Mouse (Mus musculus): Measurements from ENCODE around the gene Mrps21. TPM values are rescaled to one million over a fixed set of nuclear protein-coding genes. Genes with fewer than 3 reads are reported as not detected.

The Mrps21 gene
- total RNA-seq, 2 experiments from 2014 or later = 147 to 382 TPM

- ATAC-seq (replicated peaks; ENCODE audit: poor library complexity) = peak; percentile 7; the same call in 1 of the 2 replicates
Measured at GRCm38 (mm10) chr3:95856115-95856514, 15.2 kb downstream of the Mrps21 start.

GRCm38 (mm10) chr3:95855502-95856089 lies 15.7 kb downstream of the Mrps21 start, which contains the start of gene Prpf3:
Gene Prpf3 (minus strand): TSS chr3:95855885.
- ATAC-seq (replicated peaks; ENCODE audit: poor library complexity) = peak; percentile 96

- no peak for ATAC-seq (replicated peaks; ENCODE audit: poor library complexity)
Measured at GRCm38 (mm10) chr3:95851317-95851716, 20.0 kb downstream of the Mrps21 start.

- no peak for ATAC-seq (replicated peaks; ENCODE audit: poor library complexity)
Measured at GRCm38 (mm10) chr3:95850611-95851010, 20.7 kb downstream of the Mrps21 start.

- no peak for ATAC-seq (replicated peaks; ENCODE audit: poor library complexity)
Measured at GRCm38 (mm10) chr3:95842503-95843214, 28.7 kb downstream of the Mrps21 start.

GRCm38 (mm10) chr3:95839250-95839649 lies 32.1 kb downstream of the Mrps21 start:
- ATAC-seq (replicated peaks; ENCODE audit: poor library complexity) = peak; percentile 54; the same call in 1 of the 2 replicates

GRCm38 (mm10) chr3:95829053-95829452 lies 42.3 kb downstream of the Mrps21 start:
- ATAC-seq (replicated peaks; ENCODE audit: poor library complexity) = no peak

GRCm38 (mm10) chr3:95826275-95826674 lies 45.0 kb downstream of the Mrps21 start:
- ATAC-seq (replicated peaks; ENCODE audit: poor library complexity) = no peak

- no peak for ATAC-seq (replicated peaks; ENCODE audit: poor library complexity)
Measured at GRCm38 (mm10) chr3:95820046-95821010, 51.0 kb downstream of the Mrps21 start.

GRCm38 (mm10) chr3:95819351-95819985 lies 51.9 kb downstream of the Mrps21 start:
- ATAC-seq (replicated peaks; ENCODE audit: poor library complexity) = peak; percentile 92

- peak; percentile 42 for ATAC-seq (replicated peaks; ENCODE audit: poor library complexity)
Measured at GRCm38 (mm10) chr3:95818571-95819288, 52.6 kb downstream of the Mrps21 start, which contains the start of gene Rprd2. Gene Rprd2 (minus strand): TSS chr3:95818863.

- 0 out of 2 replicates have a peak, but pooled peaks have one; percentile 1 for ATAC-seq (replicated peaks; ENCODE audit: poor library complexity)
Measured at GRCm38 (mm10) chr3:95818026-95818511, 53.2 kb downstream of the Mrps21 start.

- ATAC-seq (replicated peaks; ENCODE audit: poor library complexity) = peak; percentile 26
Measured at GRCm38 (mm10) chr3:95816681-95817080, 54.6 kb downstream of the Mrps21 start.

Other genes with a start within 250 kb of the Mrps21 start
- 32.6 and 37.1 TPM in 2 replicates for gene Ensa, start 246.5 kb downstream of the Mrps21 start, total RNA-seq (2015)
- 49.7 and 66.8 TPM in 2 replicates for gene Ensa, start 246.5 kb downstream of the Mrps21 start, total RNA-seq (2017)
- gene Mcl1, start 212.7 kb downstream of the Mrps21 start, total RNA-seq (2015) = 154 and 191 TPM in 2 replicates
- gene Mcl1, start 212.7 kb downstream of the Mrps21 start, total RNA-seq (2017) = 131 and 135 TPM in 2 replicates
- gene Adamtsl4, start 183.6 kb downstream of the Mrps21 start, total RNA-seq (2015) = 0.17 and 1.4 TPM in 2 replicates
- gene Adamtsl4, start 183.6 kb downstream of the Mrps21 start, total RNA-seq (2017) = 0.33 TPM in 1 of 2 replicates, not detected in the other
- 3.9 and 5.4 TPM in 2 replicates for gene Ecm1, start 131.9 kb downstream of the Mrps21 start, total RNA-seq (2015)
- 0.37 and 1.8 TPM in 2 replicates for gene Ecm1, start 131.9 kb downstream of the Mrps21 start, total RNA-seq (2017)
- 27.8 and 29.9 TPM in 2 replicates for gene Tars2, start 111.3 kb downstream of the Mrps21 start, total RNA-seq (2015)
- gene Tars2, start 111.3 kb downstream of the Mrps21 start, total RNA-seq (2017) = 47.3 and 52.2 TPM in 2 replicates
- 51.7 and 59.5 TPM in 2 replicates for gene Rprd2, start 52.7 kb downstream of the Mrps21 start, total RNA-seq (2015)
- 18.9 and 22.5 TPM in 2 replicates for gene Rprd2, start 52.7 kb downstream of the Mrps21 start, total RNA-seq (2017)
- 41.2 and 56.2 TPM in 2 replicates for gene Prpf3, start 15.6 kb downstream of the Mrps21 start, total RNA-seq (2015)
- gene Prpf3, start 15.6 kb downstream of the Mrps21 start, total RNA-seq (2017) = 25.7 and 51.2 TPM in 2 replicates
- 0.56 and 1.3 TPM in 2 replicates for gene Ciart, start 10.7 kb upstream of the Mrps21 start, total RNA-seq (2015)
- 2.8 and 3.3 TPM in 2 replicates for gene Ciart, start 10.7 kb upstream of the Mrps21 start, total RNA-seq (2017)
- gene BC028528, start 20.5 kb upstream of the Mrps21 start, total RNA-seq (2015) = 55.1 and 62.0 TPM in 2 replicates
- gene BC028528, start 20.5 kb upstream of the Mrps21 start, total RNA-seq (2017) = 63.3 and 68.9 TPM in 2 replicates
- gene Aph1a, start 22.4 kb upstream of the Mrps21 start, total RNA-seq (2015) = 30.6 and 30.8 TPM in 2 replicates
- gene Aph1a, start 22.4 kb upstream of the Mrps21 start, total RNA-seq (2017) = 34.9 and 35.1 TPM in 2 replicates
- gene Car14, start 33.2 kb upstream of the Mrps21 start, total RNA-seq (2015) = not detected in 2 replicates
- not detected in 2 replicates for gene Car14, start 33.2 kb upstream of the Mrps21 start, total RNA-seq (2017)
- 101 and 132 TPM in 2 replicates for gene Anp32e, start 57.7 kb upstream of the Mrps21 start, total RNA-seq (2015)
- 384 and 526 TPM in 2 replicates for gene Anp32e, start 57.7 kb upstream of the Mrps21 start, total RNA-seq (2017)
- gene Plekho1, start 124.5 kb upstream of the Mrps21 start, total RNA-seq (2015) = 22.1 and 25.9 TPM in 2 replicates
- 24.7 and 25.1 TPM in 2 replicates for gene Plekho1, start 124.5 kb upstream of the Mrps21 start, total RNA-seq (2017)
- gene Vps45, start 186.9 kb upstream of the Mrps21 start, total RNA-seq (2015) = 26.3 and 28.4 TPM in 2 replicates
- gene Vps45, start 186.9 kb upstream of the Mrps21 start, total RNA-seq (2017) = 10.9 and 12.6 TPM in 2 replicates
- gene Otud7b, start 233.0 kb upstream of the Mrps21 start, total RNA-seq (2015) = 3.0 and 3.2 TPM in 2 replicates
- gene Otud7b, start 233.0 kb upstream of the Mrps21 start, total RNA-seq (2017) = 4.9 and 12.7 TPM in 2 replicates